Mouse (Mus musculus) heart, embryonic 14.5 days (tissue): Measurements from ENCODE around the gene Slc25a43. TPM values are rescaled to one million over a fixed set of nuclear protein-coding genes. Genes with fewer than 3 reads are reported as not detected.
"Not testable (repeated sequence)": the region's sequence is repeated elsewhere in the genome, so short reads cannot be mapped to it uniquely, and the experiment has no call there.

Source experiments
- ATAC-seq: fragments of 200-750 bp; cut with Nextera tagmentation; 2 replicates; pipeline ENCODE4 v1.8.0; 2017; ENCODE audit warnings: low read depth, moderate TSS enrichment; ENCODE audit not compliant: insufficient number of reproducible peaks, insufficient read depth, low FRiP score
- H3K27ac ChIP-seq, 2 experiments: fragments of 200-500 bp in 1 of 2; fragments of 300-500 bp in 1 of 2; sonication (generic) in 1 of 2; replicated peaks in 1 of 2; 2 replicates each; pipeline ENCODE4 v1.5.1; 2012 to 2014; ENCODE audit warnings: low read depth in 2 of 2, low read length in 2 of 2, control low read depth in 1 of 2, mild to moderate bottlenecking in 1 of 2, mixed read lengths in 1 of 2; ENCODE audit not compliant: control insufficient read depth in 1 of 2, insufficient read depth in 1 of 2
- H3K27me3 ChIP-seq: fragments of 300-500 bp; sonication (generic); 2 replicates; pipeline ENCODE4 v1.6.1; 2014; ENCODE audit warnings: mild to moderate bottlenecking, low read length, control low read depth; ENCODE audit not compliant: control insufficient read depth, insufficient read depth
- H3K36me3 ChIP-seq: fragments of 300-500 bp; sonication (generic); 2 replicates; pipeline ENCODE4 v1.6.1; 2014; ENCODE audit warnings: mild to moderate bottlenecking, control low read depth, low read length, mixed read lengths; ENCODE audit not compliant: control insufficient read depth, insufficient read depth
- H3K4me1 ChIP-seq, 2 experiments: fragments of 200-500 bp in 1 of 2; fragments of 300-500 bp in 1 of 2; sonication (generic) in 1 of 2; 2 replicates each; pipeline ENCODE4 v1.6.1; 2012 to 2014; ENCODE audit warnings: low read length in 2 of 2, control low read depth in 1 of 2, mixed read lengths in 1 of 2; ENCODE audit not compliant: control insufficient read depth in 2 of 2, insufficient read depth in 2 of 2
- H3K4me2 ChIP-seq: fragments of 300-500 bp; sonication (generic); 2 replicates; pipeline ENCODE4 v1.6.1; 2014; ENCODE audit warnings: mild to moderate bottlenecking, low read length
- H3K4me3 ChIP-seq, 2 experiments: fragments of 200-500 bp in 1 of 2; fragments of 300-500 bp in 1 of 2; sonication (generic) in 1 of 2; 2 replicates each; pipeline ENCODE4 v1.5.1; 2012 to 2014; ENCODE audit warnings: low read length in 2 of 2, mild to moderate bottlenecking in 2 of 2, control low read depth in 1 of 2, low read depth in 1 of 2, moderate library complexity in 1 of 2; ENCODE audit not compliant: control insufficient read depth in 1 of 2, insufficient read depth in 1 of 2
- H3K9ac ChIP-seq: fragments of 300-500 bp; sonication (generic); 2 replicates; pipeline ENCODE4 v1.6.1; 2014; ENCODE audit warnings: mild to moderate bottlenecking, low read length
- H3K9me3 ChIP-seq: fragments of 300-500 bp; sonication (generic); 2 replicates; pipeline ENCODE4 v1.6.1; 2016; ENCODE audit warnings: low read length, control low read depth; ENCODE audit not compliant: control insufficient read depth
- WGBS: fragments of 180-500 bp; shearing (Covaris S2); extraction: QIAGEN DNeasy Blood & Tissue Kit; methylation state at CpG from one replicate; pipeline ENCODE4 v1.1.7; 2014; 5-methylcytosine and 5-hydroxymethylcytosine counted together
- polyA plus RNA-seq: library from polyadenylated mRNA; unstranded; fragments of >200 nt; fragmentation: Nextera tagmentation; extraction: Ambion mirVana; gene quantifications from 2 replicates; pipeline ENCODE4 v1.2.1, GENCODE M21; 2014

Gene Slc25a43
- polyA plus RNA-seq, 1 experiment from 2014 or later = 3.8 TPM

DNA sequence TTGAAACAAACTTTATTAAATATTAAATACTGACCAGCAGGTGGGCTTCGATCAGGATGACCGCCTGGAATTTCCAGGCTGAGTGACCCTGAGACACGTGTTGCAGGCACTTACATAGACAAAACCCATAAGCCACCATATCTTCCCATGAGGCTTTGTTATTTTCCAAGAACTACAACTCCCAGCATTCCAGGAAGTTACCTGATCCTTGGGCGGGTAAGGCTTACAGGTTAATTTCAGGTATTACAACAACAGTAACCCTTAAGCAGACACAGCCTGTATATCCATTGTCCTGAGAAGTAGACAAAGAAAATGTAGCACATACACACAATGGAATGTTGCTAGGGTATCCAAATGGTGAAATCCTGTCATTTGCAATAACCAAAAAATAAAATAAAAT, 45.9 kb downstream of the Slc25a43 start:
- H3K27ac ChIP-seq = no peak overlapping the region
- no peak for ATAC-seq

DNA sequence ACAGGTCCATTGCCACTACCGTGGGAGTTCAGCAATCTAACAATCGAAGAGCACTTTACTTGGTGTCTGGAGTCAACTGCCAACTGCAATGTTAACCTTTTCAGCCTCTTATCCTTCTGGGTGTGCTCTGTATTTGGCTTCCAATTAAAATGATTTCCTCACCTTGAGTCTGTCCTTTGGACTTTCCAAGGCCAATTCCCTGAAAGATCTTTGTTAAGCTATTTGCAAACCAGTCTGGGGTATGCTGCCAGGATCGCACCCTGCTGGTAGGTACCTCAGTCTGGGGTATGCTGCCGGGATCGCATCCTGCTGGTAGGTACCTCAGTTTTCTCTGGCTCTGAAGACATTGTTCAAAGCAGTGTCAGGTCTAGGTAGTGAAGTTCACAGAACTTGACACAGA, 51.1 kb downstream of the Slc25a43 start:
- Histone ChIP-seq H3K4me3 (no peak overlapping the region), H3K4me2 (no peak overlapping the region), H3K27ac (no peak overlapping the region), H3K36me3 (peaks cover 18% of the 10 kb centered on the region), H3K27me3 (no peaks in the 10 kb centered on the region), H3K9ac (no peak overlapping the region), H3K9me3 (no peaks in the 10 kb centered on the region), H3K4me1 (no peaks in the 10 kb centered on the region)
- no peak for ATAC-seq
- 69% methylated on average over 5 of the region's 5 CpGs for WGBS

More for the DNA sequence above, 45.9 kb downstream of the Slc25a43 start:
- Histone ChIP-seq H3K36me3 (no peaks in the 10 kb centered on the region), H3K9me3 (no peaks in the 10 kb centered on the region), H3K9ac (no peak overlapping the region), H3K27me3 (no peaks in the 10 kb centered on the region), H3K4me1 (no peaks in the 10 kb centered on the region), H3K4me2 (no peak overlapping the region), H3K4me3 (no peak overlapping the region)
- 63% methylated on average over 4 of the region's 4 CpGs for WGBS

DNA sequence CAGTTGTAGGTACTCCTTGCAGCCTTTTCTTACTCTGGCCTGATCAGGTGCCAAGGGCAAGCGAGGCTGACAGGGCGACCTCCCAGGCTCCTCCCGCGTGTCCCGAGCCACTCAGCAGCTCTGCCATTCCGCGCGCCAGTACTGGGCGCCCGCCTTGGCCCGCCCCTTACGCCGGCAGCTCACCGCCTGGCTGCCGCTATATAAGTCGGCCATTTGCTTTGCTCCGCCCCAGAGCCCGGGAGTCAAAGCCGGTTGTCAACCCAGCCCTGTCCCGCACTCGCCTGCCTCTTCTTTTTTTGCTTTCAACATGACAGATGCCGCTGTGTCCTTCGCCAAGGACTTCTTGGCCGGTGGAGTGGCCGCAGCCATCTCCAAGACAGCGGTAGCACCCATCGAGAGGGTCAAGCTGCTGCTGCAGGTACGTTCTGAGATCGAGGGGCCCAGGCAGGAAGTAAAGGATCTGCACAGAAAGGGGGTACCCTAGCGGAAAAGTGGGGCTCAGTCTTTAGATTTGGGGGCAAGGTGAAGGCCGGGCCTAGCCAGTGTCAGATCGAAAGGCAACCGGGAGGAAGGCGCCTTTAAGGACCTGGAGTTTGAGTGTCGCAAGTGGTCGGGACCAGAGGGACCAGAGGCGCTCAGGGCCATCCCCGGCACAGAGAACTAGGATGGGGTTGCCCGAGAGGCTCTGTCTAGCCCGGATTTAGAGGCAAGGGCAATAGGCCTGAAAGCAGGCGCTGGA, 52.1 kb downstream of the Slc25a43 start, which contains the start of gene Slc25a5:
Gene Slc25a5 (plus strand): TSS at position 228 of the 739 bp plus-strand sequence.
- H3K4me3 ChIP-seq = peak within 1 kb of the TSS; percentile 69 to 85
- WGBS = 19% methylated on average over 41 of the region's 41 CpGs

GRCm38 (mm10) chrX:36796163-36796581, 52.7 kb downstream of the Slc25a43 start:
- Histone ChIP-seq H3K27me3 (no peaks in the 10 kb centered on the region), H3K9ac (peak overlapping the region; percentile 89), H3K27ac (peak overlapping the region; percentile 93 to 96), H3K4me2 (peak overlapping the region; percentile 64), H3K9me3 (no peaks in the 10 kb centered on the region), H3K4me1 (no peaks in the 10 kb centered on the region), H3K4me3 (peak overlapping the region; percentile 69 to 85), H3K36me3 (peaks cover 18% of the 10 kb centered on the region)
- WGBS = 10% methylated on average over 40 of the region's 41 CpGs
- ATAC-seq = peak; percentile 78

More for the DNA sequence above, 52.1 kb downstream of the Slc25a43 start, which contains the start of gene Slc25a5:
- no peaks in the 10 kb centered on the region for H3K9me3 ChIP-seq
- ATAC-seq = peak; percentile 92
- H3K36me3 ChIP-seq = peaks cover 18% of the 10 kb centered on the region
- peak within 1 kb of the TSS; percentile 89 for H3K9ac ChIP-seq
- H3K4me1 ChIP-seq = no peaks in the 10 kb centered on the region
- no peaks in the 10 kb centered on the region for H3K27me3 ChIP-seq
- peak within 1 kb of the TSS; percentile 64 for H3K4me2 ChIP-seq
- H3K27ac ChIP-seq = peak within 1 kb of the TSS; percentile 93 to 96

- 47% methylated on average over 8 of the region's 8 CpGs for WGBS
- H3K36me3 ChIP-seq = peaks cover 18% of the 10 kb centered on the region
- peak overlapping the region; percentile 93 to 96 for H3K27ac ChIP-seq
- not testable (repeated sequence) for H3K9me3 ChIP-seq, ATAC-seq, H3K27me3 ChIP-seq, H3K4me1 ChIP-seq
- peak overlapping the region; percentile 64 for H3K4me2 ChIP-seq
- peak overlapping the region; percentile 89 for H3K9ac ChIP-seq
- H3K4me3 ChIP-seq = peak overlapping the region; percentile 69 to 85
Measured at GRCm38 (mm10) chrX:36796734-36797133, 53.3 kb downstream of the Slc25a43 start.

- Histone ChIP-seq H3K9ac (no peak overlapping the region), H3K36me3 (peaks cover 18% of the 10 kb centered on the region), H3K4me1 (no peaks in the 10 kb centered on the region), H3K27ac (no peak overlapping the region), H3K4me2 (no peak overlapping the region), H3K4me3 (no peak overlapping the region), H3K9me3 (no peaks in the 10 kb centered on the region), H3K27me3 (no peaks in the 10 kb centered on the region)
- 45% methylated on average over 6 of the region's 6 CpGs for WGBS
- no peak for ATAC-seq
Measured at GRCm38 (mm10) chrX:36799131-36799879, 55.8 kb downstream of the Slc25a43 start.

- Histone ChIP-seq H3K27me3 (no peaks in the 10 kb centered on the region), H3K36me3 (peaks cover 7% of the 10 kb centered on the region)
- ATAC-seq = no peak
Measured at GRCm38 (mm10) chrX:36803189-36803588, 59.7 kb downstream of the Slc25a43 start.

More at GRCm38 (mm10) chrX:36803189-36803588, 59.7 kb downstream of the Slc25a43 start:
- 69% methylated on average over 5 of the region's 5 CpGs for WGBS
- no peak overlapping the region for H3K4me2 ChIP-seq
- no peaks in the 10 kb centered on the region for H3K9me3 ChIP-seq
- H3K4me1 ChIP-seq = peaks cover 0 to 2% of the 10 kb centered on the region in 2 experiments; a peak in 1 of 4 replicates
- H3K9ac ChIP-seq = no peak overlapping the region
- H3K27ac ChIP-seq = no peak overlapping the region
- no peak overlapping the region for H3K4me3 ChIP-seq
